Mouse (Mus musculus) embryonic facial prominence, embryonic 13.5 days (tissue): ENCODE data around the gene Gm12887. TPM values are rescaled to one million over a fixed set of nuclear protein-coding genes. Genes with fewer than 3 reads are reported as not detected.

Experiments used
- ATAC-seq: fragments of 200-750 bp; cut with Nextera tagmentation; 2 replicates; pipeline ENCODE4 v1.8.0; 2017; ENCODE audit warnings: low read depth; ENCODE audit not compliant: insufficient number of reproducible peaks, insufficient read depth, low FRiP score, low TSS enrichment
- H3K27ac ChIP-seq: fragments of 300-500 bp; sonication (generic); 2 replicates; pipeline ENCODE4 v1.5.1; 2015; ENCODE audit warnings: moderate library complexity, mild to moderate bottlenecking, inconsistent platforms
- H3K27me3 ChIP-seq: fragments of 300-500 bp; sonication (generic); 2 replicates; pipeline ENCODE4 v1.6.1; 2015; ENCODE audit warnings: mild to moderate bottlenecking, inconsistent platforms
- H3K36me3 ChIP-seq: fragments of 300-500 bp; sonication (generic); 2 replicates; pipeline ENCODE4 v1.6.1; 2015; ENCODE audit warnings: mild to moderate bottlenecking, inconsistent platforms
- H3K4me1 ChIP-seq: fragments of 300-500 bp; sonication (generic); 2 replicates; pipeline ENCODE4 v1.6.1; 2015; ENCODE audit warnings: inconsistent platforms
- H3K4me2 ChIP-seq: fragments of 300-500 bp; sonication (generic); 2 replicates; pipeline ENCODE4 v1.6.1; 2015; ENCODE audit warnings: moderate library complexity, mild to moderate bottlenecking, inconsistent platforms
- H3K4me3 ChIP-seq: fragments of 300-500 bp; sonication (generic); 2 replicates; pipeline ENCODE4 v1.5.1; 2015; ENCODE audit warnings: mild to moderate bottlenecking, inconsistent platforms
- H3K9ac ChIP-seq: fragments of 300-500 bp; sonication (generic); 2 replicates; pipeline ENCODE4 v1.6.1; 2015; ENCODE audit warnings: mild to moderate bottlenecking, inconsistent platforms
- H3K9me3 ChIP-seq: fragments of 300-500 bp; sonication (generic); 2 replicates; pipeline ENCODE4 v1.6.1; 2016; ENCODE audit warnings: inconsistent platforms
- WGBS: fragments of 180-500 bp; shearing (Covaris S2); methylation state at CpG from one replicate; pipeline ENCODE4 v1.1.7; 2015; ENCODE audit warnings: mixed read lengths; 5-methylcytosine and 5-hydroxymethylcytosine counted together
- polyA plus RNA-seq: library from polyadenylated mRNA; unstranded; fragments of >200 nt; fragmentation: Nextera tagmentation; extraction: Ambion mirVana; gene quantifications from 2 replicates; pipeline ENCODE4 v1.2.1, GENCODE M21; 2015

The Gm12887 gene
- not detected in 2 replicates for polyA plus RNA-seq

DNA sequence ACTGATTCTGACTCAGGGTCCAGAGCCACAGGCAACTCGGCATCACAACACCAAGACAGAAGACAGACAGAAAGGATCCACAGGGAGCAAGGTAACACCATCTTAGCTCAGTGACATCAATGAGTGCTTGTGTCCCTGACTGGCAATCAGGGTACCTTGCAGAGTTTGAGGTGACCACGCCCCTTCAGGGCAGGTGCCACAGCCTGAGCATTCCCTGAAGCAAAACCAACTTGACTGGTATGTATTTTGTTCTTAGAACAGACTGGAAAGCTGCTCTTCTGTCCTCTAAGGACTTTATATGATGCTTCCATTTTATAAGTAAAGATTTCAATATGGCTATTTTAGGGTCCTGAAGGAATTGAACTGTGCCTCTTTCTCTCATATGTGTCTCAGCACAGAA, at the start of gene Gm12887:
Gene Gm12887 (minus strand): TSS at position 101 of the 400 bp plus-strand sequence.
- no peaks in the 10 kb centered on the region for H3K36me3 ChIP-seq
- no peaks in the 10 kb centered on the region for H3K27me3 ChIP-seq
- no peak for ATAC-seq
- no peak within 1 kb of the TSS for H3K4me3 ChIP-seq
- 30% methylated on average over 2 of the region's 2 CpGs for WGBS
- no peak within 1 kb of the TSS for H3K9ac ChIP-seq
- peaks cover 24% of the 10 kb centered on the region for H3K9me3 ChIP-seq
- no peak within 1 kb of the TSS for H3K4me2 ChIP-seq
- H3K27ac ChIP-seq, result no peak within 1 kb of the TSS
- H3K4me1 ChIP-seq, result no peaks in the 10 kb centered on the region

DNA sequence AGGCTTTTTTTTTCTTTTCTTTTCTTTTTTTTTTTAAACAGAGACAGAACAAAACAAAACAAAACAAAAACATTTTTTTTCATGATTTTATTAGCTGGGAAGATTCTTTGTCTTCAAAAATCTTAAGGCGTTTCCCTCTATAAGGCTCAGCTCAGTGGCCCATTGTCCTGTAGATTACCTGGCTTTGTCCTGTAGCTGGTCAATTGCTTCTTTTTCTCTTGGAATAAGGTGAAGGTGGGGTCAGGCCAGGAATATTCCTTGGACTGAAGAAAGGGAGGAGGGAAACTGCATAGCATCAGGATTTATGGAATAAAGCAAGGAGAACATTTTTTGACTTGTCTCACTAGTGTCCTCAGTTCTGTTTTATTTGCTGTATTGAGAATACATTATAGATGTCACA, 35.1 kb upstream of the Gm12887 start:
- ATAC-seq, result no peak
- Histone ChIP-seq H3K27ac (no peak overlapping the region), H3K4me2 (no peak overlapping the region), H3K27me3 (no peaks in the 10 kb centered on the region), H3K4me1 (no peaks in the 10 kb centered on the region), H3K4me3 (no peak overlapping the region), H3K9ac (no peak overlapping the region), H3K36me3 (no peaks in the 10 kb centered on the region), H3K9me3 (peaks cover 22% of the 10 kb centered on the region)
- 68% methylated on average over 1 of the region's 1 CpGs for whole genome bisulfite sequencing

Other genes starting within 250 kb of the Gm12887 start
- not detected in 2 replicates for gene Gm12886, start 199.0 kb downstream of the Gm12887 start, polyA plus RNA-seq